Mouse (Mus musculus) layer of hippocampus, adult 9-11 months (tissue): ENCODE measurements around the gene Adamts16.

Source experiments
- DNase-seq: peaks from one replicate; pipeline ENCODE4 v3.0.0; 2022

The Adamts16 gene

GRCm38 (mm10) chr13:70698812-70699387 is 142.7 kb downstream of the Adamts16 start:
- DNase-seq: no peak

GRCm38 (mm10) chr13:70689452-70689960 is 152.1 kb downstream of the Adamts16 start:
- DNase-seq: no peak

GRCm38 (mm10) chr13:70685825-70686224 is 155.8 kb downstream of the Adamts16 start:
- no peak for DNase-seq

GRCm38 (mm10) chr13:70684976-70685609 is 156.5 kb downstream of the Adamts16 start:
- no peak for DNase-seq

GRCm38 (mm10) chr13:70681411-70682183 is 160.0 kb downstream of the Adamts16 start:
- no peak for DNase-seq

- DNase-seq: no peak
These were observed 161.3 kb downstream of the Adamts16 start for GRCm38 (mm10) chr13:70680316-70680715.
